ENCODE assay signal across 28 mouse cellular contexts in the genomic region with DNA sequence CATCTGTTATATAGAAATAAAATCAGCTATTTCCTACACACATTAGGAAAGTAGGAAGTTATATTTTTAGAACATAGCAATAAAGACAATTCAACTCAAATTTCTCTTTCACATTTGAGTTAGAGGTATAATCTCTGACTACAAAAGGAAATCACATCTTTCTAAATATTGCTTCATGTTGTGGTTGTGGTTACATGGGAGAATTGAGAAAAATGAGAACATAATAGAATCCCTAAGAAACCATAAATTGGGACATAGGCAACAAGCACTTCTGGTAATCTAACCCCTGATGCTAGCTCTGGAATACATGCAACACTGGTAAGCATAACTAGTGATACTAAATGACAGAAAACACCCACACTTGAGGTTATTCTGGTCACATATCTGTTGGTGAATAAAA.
"Had no signal": no experiment of that assay in that cellular context is flagged by ENCODE, and none has a peak within 500 bp of the region (broad histone marks: within the 10 kb centered on the region; RNA-seq: fewer than 3 reads in every experiment).

No protein-coding gene starts in this region.

- DNase-seq: cerebellum, adult 9-10 months; cerebellum, adult 9-11 months; cerebellum, postnatal 10 days; cerebellum, postnatal 14 days; cerebellum, postnatal 25 days; cerebellum, postnatal 36 days; embryo, embryonic 11 days; forebrain, postnatal 0 days; gastrocnemius, adult 2 months; gastrocnemius, postnatal 10 days; gastrocnemius, postnatal 14 days; gastrocnemius, postnatal 25 days; gastrocnemius, postnatal 36 days; heart, adult 11 months; heart, adult 18-20 months; heart, adult 2 months had no signal

- H3K36me3 ChIP-seq: embryonic facial prominence, embryonic 10.5 days; embryonic facial prominence, embryonic 12.5 days; embryonic facial prominence, embryonic 13.5 days; embryonic facial prominence, embryonic 15.5 days; forebrain, embryonic 10.5 days; forebrain, embryonic 12.5 days; forebrain, embryonic 15.5 days; heart, embryonic 10.5 days had no signal

- H3K4me2 ChIP-seq: embryonic facial prominence, embryonic 12.5 days; embryonic facial prominence, embryonic 13.5 days; embryonic facial prominence, embryonic 15.5 days; forebrain, embryonic 12.5 days; forebrain, embryonic 13.5 days; forebrain, embryonic 15.5 days had no signal

- H3K27me3 ChIP-seq: embryonic facial prominence, embryonic 12.5 days; embryonic facial prominence, embryonic 13.5 days; embryonic facial prominence, embryonic 15.5 days; forebrain, embryonic 12.5 days; forebrain, embryonic 13.5 days; forebrain, embryonic 15.5 days had no signal

- H3K27ac ChIP-seq: embryonic facial prominence, embryonic 10.5 days; embryonic facial prominence, embryonic 12.5 days; embryonic facial prominence, embryonic 13.5 days; embryonic facial prominence, embryonic 15.5 days; forebrain, embryonic 10.5 days; forebrain, embryonic 12.5 days; forebrain, embryonic 13.5 days; forebrain, embryonic 15.5 days; gastrocnemius, adult 2 months; heart, adult 2 months; heart, embryonic 10.5 days had no signal

- ATAC-seq: forebrain, embryonic 13.5 days; forebrain, embryonic 14.5 days; forebrain, embryonic 15.5 days; forebrain, embryonic 16.5 days; forebrain, postnatal 0 days had no signal

- H3K4me1 ChIP-seq: embryonic facial prominence, embryonic 10.5 days; embryonic facial prominence, embryonic 12.5 days; embryonic facial prominence, embryonic 13.5 days; embryonic facial prominence, embryonic 15.5 days; forebrain, embryonic 10.5 days; forebrain, embryonic 12.5 days; forebrain, embryonic 13.5 days; forebrain, embryonic 15.5 days; heart, embryonic 10.5 days had no signal

- H3K4me3 ChIP-seq: embryonic facial prominence, embryonic 10.5 days; embryonic facial prominence, embryonic 12.5 days; embryonic facial prominence, embryonic 13.5 days; embryonic facial prominence, embryonic 15.5 days; erythroblast, embryonic 14.5 days; forebrain, embryonic 10.5 days; forebrain, embryonic 12.5 days; forebrain, embryonic 13.5 days; forebrain, embryonic 15.5 days; gastrocnemius, adult 2 months; heart, adult 2 months; heart, embryonic 10.5 days had no signal

- H3K9me3 ChIP-seq: embryonic facial prominence, embryonic 10.5 days; embryonic facial prominence, embryonic 12.5 days; embryonic facial prominence, embryonic 13.5 days; embryonic facial prominence, embryonic 15.5 days; forebrain, embryonic 12.5 days; forebrain, embryonic 13.5 days; forebrain, embryonic 15.5 days; heart, embryonic 10.5 days had no signal

- H3K9ac ChIP-seq: embryonic facial prominence, embryonic 12.5 days; embryonic facial prominence, embryonic 13.5 days; embryonic facial prominence, embryonic 15.5 days; forebrain, embryonic 12.5 days; forebrain, embryonic 13.5 days; forebrain, embryonic 15.5 days; forebrain, postnatal 0 days had no signal
